Mouse (Mus musculus): ENCODE results near the gene Dnmt3a. TPM values are rescaled to one million over a fixed set of nuclear protein-coding genes. Genes with fewer than 3 reads are reported as not detected.
A peak's percentile ranks its signal among the peaks of the same experiment; 100 is the strongest.

Gene Dnmt3a
- total and polyA plus RNA-seq, 3 experiments = 15.5 to 61.5 (median 23.4) TPM

- TF ChIP-seq POLR2AphosphoS2 (IDR thresholded peaks at IDR 0.05; ENCODE audit: low read depth, low read length) = peak; percentile 90; the same call in 1 of the 2 replicates
Measured at GRCm38 (mm10) chr12:3959791-3960543, 154.2 kb downstream of the Dnmt3a start (continued).

GRCm38 (mm10) chr12:3960553-3960952 lies 154.7 kb downstream of the Dnmt3a start:
- Histone ChIP-seq H3K9ac (ENCODE audit: insufficient read depth, low read depth) (peak overlapping the region; percentile 96), H3K27me3 (replicated peaks) (peaks cover 21% of the 10 kb centered on the region), H3K9me3 (replicated peaks; ENCODE audit: low read length) (no peaks in the 10 kb centered on the region), H3K36me3 (replicated peaks in 1 of 2; ENCODE audit: control insufficient read depth in 1 of 2, insufficient read depth in 1 of 2, low read length in 1 of 2) (no peaks in the 10 kb centered on the region), H3K27ac (ENCODE audit: insufficient read depth, low read depth) (no peak overlapping the region), H3K4me2 (ENCODE audit: insufficient read depth, low read depth, poor library complexity, severe bottlenecking) (peak overlapping the region; percentile 81), H3K4me1 (ENCODE audit: control insufficient read depth in 1 of 2, insufficient read depth in 2 of 2) (peaks cover 2 to 16% of the 10 kb centered on the region in 2 experiments; a peak in 2 of 4 replicates), H3K4me3 (replicated peaks in 1 of 3; ENCODE audit: low read depth in 2 of 3, low read length in 2 of 3, poor library complexity in 1 of 3) (peak overlapping the region; percentile 61 to 95 (median 77)), H3K79me2 (replicated peaks; ENCODE audit: control insufficient read depth, extremely low read depth, insufficient read depth, poor library complexity, severe bottlenecking) (no peaks in the 10 kb centered on the region)
- in situ Hi-C loops (cut with MboI; ENCODE audit: low pct_ligation_motif_present, low pct_unique_long_range_greater_than_20kb, low sequenced_read_pairs) = no loop called here
- TF ChIP-seq MAX (IDR thresholded peaks at IDR 0.05; ENCODE audit: low read length) (peak; percentile 47; the same call in 1 of the 2 replicates), USF2 (conservative IDR thresholded peaks at IDR 0.05; ENCODE audit: low read depth, low read length) (peak; percentile 79), MEF2A (IDR thresholded peaks at IDR 0.05; ENCODE audit: borderline replicate concordance, low read depth, low read length) (no peak), E2F4 (IDR thresholded peaks at IDR 0.05; ENCODE audit: insufficient replicate concordance, low read depth, low read length) (no peak), BHLHE40 (IDR thresholded peaks at IDR 0.05; ENCODE audit: low read depth, low read length) (peak; percentile 71), POLR2A (IDR thresholded peaks at IDR 0.05; ENCODE audit: low read depth, low read length) (no peak), NELFE (IDR thresholded peaks at IDR 0.05; ENCODE audit: low read depth, low read length) (no peak), CTCF (conservative IDR thresholded peaks at IDR 0.05 in 1 of 2, IDR thresholded peaks at IDR 0.05 in 1 of 2; ENCODE audit: low read depth in 2 of 2, low read length in 2 of 2) (peak in 1 of 2 experiments; percentile 48; a peak in 2 of 4 replicates), MYC (IDR thresholded peaks at IDR 0.05; ENCODE audit: low read depth, low read length) (no peak), EP300 (IDR thresholded peaks at IDR 0.05; ENCODE audit: low read length) (no peak), USF1 (IDR thresholded peaks at IDR 0.05; ENCODE audit: low read depth, low read length) (peak; percentile 75)
- dilution Hi-C loops (cut with MboI; ENCODE audit: extremely low pct_ligation_motif_present, extremely low pct_unique_long_range_greater_than_20kb, low sequenced_read_pairs) = no loop called here
- DNase-seq (ENCODE audit: extremely low read depth) = peak; percentile 18

Other genes starting within 250 kb of the Dnmt3a start
- 23.4 and 26.0 TPM in 2 replicates for gene Dtnb, start 233.6 kb upstream of the Dnmt3a start, total RNA-seq (2012; rRNA removed)
- gene Dtnb, start 233.6 kb upstream of the Dnmt3a start, total RNA-seq (2014; rRNA removed) = 6.9 and 8.1 TPM in 2 replicates
- 17.4 and 18.9 TPM in 2 replicates for gene Dtnb, start 233.6 kb upstream of the Dnmt3a start, polyA plus RNA-seq (2012; ENCODE audit: insufficient read length, low read depth)
- gene Pomc, start 148.9 kb downstream of the Dnmt3a start, total RNA-seq (2012; rRNA removed) = 3.5 and 4.4 TPM in 2 replicates
- 2.8 and 2.9 TPM in 2 replicates for gene Pomc, start 148.9 kb downstream of the Dnmt3a start, total RNA-seq (2014; rRNA removed)
- gene Pomc, start 148.9 kb downstream of the Dnmt3a start, polyA plus RNA-seq (2012; ENCODE audit: insufficient read length, low read depth) = 2.5 and 3.2 TPM in 2 replicates
- 0.63 and 0.68 TPM in 2 replicates for gene Efr3b, start 232.9 kb downstream of the Dnmt3a start, total RNA-seq (2012; rRNA removed)
- 0.82 and 1.7 TPM in 2 replicates for gene Efr3b, start 232.9 kb downstream of the Dnmt3a start, total RNA-seq (2014; rRNA removed)
- 1.7 and 2.1 TPM in 2 replicates for gene Efr3b, start 232.9 kb downstream of the Dnmt3a start, polyA plus RNA-seq (2012; ENCODE audit: insufficient read length, low read depth)

Data from CH12.LX (cell line).